Mouse (Mus musculus): ENCODE measurements around the gene Krr1. TPM values are rescaled to one million over a fixed set of nuclear protein-coding genes. Genes with fewer than 3 reads are reported as not detected.
A peak's percentile ranks its signal among the peaks of the same experiment; 100 is the strongest.

Gene Krr1
- polyA plus RNA-seq (2015; fragmentation: Nextera tagmentation; extraction: Ambion mirVana), result 32.3 and 35.7 TPM in 2 replicates

GRCm38 (mm10) chr10:111972542-111973361, at the start of gene Krr1:
Gene Krr1 (plus strand): TSS chr10:111972664.
- no peaks in the 10 kb centered on the region for H3K9me3 ChIP-seq (ENCODE audit: control insufficient read depth, low read length)
- peaks cover 6% of the 10 kb centered on the region for H3K4me1 ChIP-seq (ENCODE audit: control insufficient read depth, insufficient read depth, low read length)
- H3K4me3 ChIP-seq (ENCODE audit: low read length), result peak within 1 kb of the TSS; percentile 92
- H3K36me3 ChIP-seq (ENCODE audit: control insufficient read depth, insufficient read depth, low read length), result 0 out of 2 replicates have a peak, but pooled peaks cover 8% of the 10 kb centered on the region
- H3K9ac ChIP-seq (ENCODE audit: low read depth, low read length), result peak within 1 kb of the TSS; percentile 91
- peak; percentile 99 for ATAC-seq
- H3K27me3 ChIP-seq (replicated peaks; ENCODE audit: control insufficient read depth, insufficient read depth, low read length), result no peaks in the 10 kb centered on the region
- H3K4me2 ChIP-seq (ENCODE audit: low read depth, low read length), result peak within 1 kb of the TSS; percentile 80
- peak within 1 kb of the TSS; percentile 57; the same call in 1 of the 2 replicates for H3K27ac ChIP-seq (ENCODE audit: low read length)
- WGBS, result under 1% methylated on average over 51 of the region's 51 CpGs

- no peaks in the 10 kb centered on the region for H3K27me3 ChIP-seq (replicated peaks; ENCODE audit: control insufficient read depth, insufficient read depth, low read length)
- H3K4me1 ChIP-seq (ENCODE audit: control insufficient read depth, insufficient read depth, low read length), result no peaks in the 10 kb centered on the region
- no peaks in the 10 kb centered on the region for H3K36me3 ChIP-seq (ENCODE audit: control insufficient read depth, insufficient read depth, low read length)
- no peak overlapping the region for H3K4me2 ChIP-seq (ENCODE audit: low read depth, low read length)
- no peak overlapping the region for H3K4me3 ChIP-seq (ENCODE audit: low read length)
- 56% methylated on average over 4 of the region's 4 CpGs for WGBS
- peak; percentile 81 for ATAC-seq
- H3K9me3 ChIP-seq (ENCODE audit: control insufficient read depth, low read length), result no peaks in the 10 kb centered on the region
- no peak overlapping the region for H3K27ac ChIP-seq (ENCODE audit: low read length)
- H3K9ac ChIP-seq (ENCODE audit: low read depth, low read length), result no peak overlapping the region
Measured at GRCm38 (mm10) chr10:111923503-111924135, 48.8 kb upstream of the Krr1 start.

GRCm38 (mm10) chr10:111924141-111924540, 48.3 kb upstream of the Krr1 start:
- WGBS, result 51% methylated on average over 3 of the region's 3 CpGs
- no peak overlapping the region for H3K4me2 ChIP-seq (ENCODE audit: low read depth, low read length)
- no peaks in the 10 kb centered on the region for H3K27me3 ChIP-seq (replicated peaks; ENCODE audit: control insufficient read depth, insufficient read depth, low read length)
- H3K27ac ChIP-seq (ENCODE audit: low read length), result peak overlapping the region; percentile 38; the same call in 1 of the 2 replicates
- no peaks in the 10 kb centered on the region for H3K36me3 ChIP-seq (ENCODE audit: control insufficient read depth, insufficient read depth, low read length)
- H3K9ac ChIP-seq (ENCODE audit: low read depth, low read length), result no peak overlapping the region
- no peaks in the 10 kb centered on the region for H3K4me1 ChIP-seq (ENCODE audit: control insufficient read depth, insufficient read depth, low read length)
- H3K4me3 ChIP-seq (ENCODE audit: low read length), result no peak overlapping the region
- ATAC-seq, result peak; percentile 78
- no peaks in the 10 kb centered on the region for H3K9me3 ChIP-seq (ENCODE audit: control insufficient read depth, low read length)

- H3K9me3 ChIP-seq (ENCODE audit: control insufficient read depth, low read length), result no peaks in the 10 kb centered on the region
- H3K27ac ChIP-seq (ENCODE audit: low read length), result no peak overlapping the region
- H3K36me3 ChIP-seq (ENCODE audit: control insufficient read depth, insufficient read depth, low read length), result no peaks in the 10 kb centered on the region
- peak overlapping the region; percentile 24; the same call in 1 of the 2 replicates for H3K4me2 ChIP-seq (ENCODE audit: low read depth, low read length)
- H3K4me3 ChIP-seq (ENCODE audit: low read length), result no peak overlapping the region
- no peaks in the 10 kb centered on the region for H3K27me3 ChIP-seq (replicated peaks; ENCODE audit: control insufficient read depth, insufficient read depth, low read length)
- H3K4me1 ChIP-seq (ENCODE audit: control insufficient read depth, insufficient read depth, low read length), result no peaks in the 10 kb centered on the region
- no peak overlapping the region for H3K9ac ChIP-seq (ENCODE audit: low read depth, low read length)
- 43% methylated on average over 12 of the region's 12 CpGs for WGBS
- ATAC-seq, result no peak
Measured at GRCm38 (mm10) chr10:111924716-111925488, 47.6 kb upstream of the Krr1 start.

GRCm38 (mm10) chr10:111925489-111925860, 47.0 kb upstream of the Krr1 start:
- Histone ChIP-seq H3K27ac (ENCODE audit: low read length) (no peak overlapping the region), H3K4me3 (ENCODE audit: low read length) (no peak overlapping the region), H3K9me3 (ENCODE audit: control insufficient read depth, low read length) (no peaks in the 10 kb centered on the region), H3K4me2 (ENCODE audit: low read depth, low read length) (peak overlapping the region; percentile 24; the same call in 1 of the 2 replicates), H3K36me3 (ENCODE audit: control insufficient read depth, insufficient read depth, low read length) (no peaks in the 10 kb centered on the region), H3K27me3 (replicated peaks; ENCODE audit: control insufficient read depth, insufficient read depth, low read length) (no peaks in the 10 kb centered on the region), H3K4me1 (ENCODE audit: control insufficient read depth, insufficient read depth, low read length) (no peaks in the 10 kb centered on the region), H3K9ac (ENCODE audit: low read depth, low read length) (no peak overlapping the region)
- peak; percentile 66 for ATAC-seq
- 4% methylated on average over 10 of the region's 10 CpGs for WGBS

- Histone ChIP-seq H3K4me3 (ENCODE audit: low read length) (no peak overlapping the region), H3K27me3 (replicated peaks; ENCODE audit: control insufficient read depth, insufficient read depth, low read length) (no peaks in the 10 kb centered on the region), H3K4me1 (ENCODE audit: control insufficient read depth, insufficient read depth, low read length) (peaks cover 5% of the 10 kb centered on the region), H3K4me2 (ENCODE audit: low read depth, low read length) (no peak overlapping the region), H3K27ac (ENCODE audit: low read length) (no peak overlapping the region), H3K9ac (ENCODE audit: low read depth, low read length) (no peak overlapping the region), H3K9me3 (ENCODE audit: control insufficient read depth, low read length) (no peaks in the 10 kb centered on the region), H3K36me3 (ENCODE audit: control insufficient read depth, insufficient read depth, low read length) (no peaks in the 10 kb centered on the region)
- WGBS, result 60% methylated on average over 11 of the region's 11 CpGs
- no peak for ATAC-seq
Measured at GRCm38 (mm10) chr10:111932621-111933345, 39.7 kb upstream of the Krr1 start.

GRCm38 (mm10) chr10:111935207-111935606, 37.3 kb upstream of the Krr1 start:
- H3K9ac ChIP-seq (ENCODE audit: low read depth, low read length), result no peak overlapping the region
- peaks cover 5% of the 10 kb centered on the region for H3K4me1 ChIP-seq (ENCODE audit: control insufficient read depth, insufficient read depth, low read length)
- no peak overlapping the region for H3K27ac ChIP-seq (ENCODE audit: low read length)
- H3K27me3 ChIP-seq (replicated peaks; ENCODE audit: control insufficient read depth, insufficient read depth, low read length), result no peaks in the 10 kb centered on the region
- ATAC-seq, result no peak
- 72% methylated on average over 2 of the region's 2 CpGs for WGBS
- no peaks in the 10 kb centered on the region for H3K9me3 ChIP-seq (ENCODE audit: control insufficient read depth, low read length)
- no peak overlapping the region for H3K4me3 ChIP-seq (ENCODE audit: low read length)
- no peaks in the 10 kb centered on the region for H3K36me3 ChIP-seq (ENCODE audit: control insufficient read depth, insufficient read depth, low read length)
- H3K4me2 ChIP-seq (ENCODE audit: low read depth, low read length), result no peak overlapping the region

- no peaks in the 10 kb centered on the region for H3K36me3 ChIP-seq (ENCODE audit: control insufficient read depth, insufficient read depth, low read length)
- no peak overlapping the region for H3K4me3 ChIP-seq (ENCODE audit: low read length)
- H3K9ac ChIP-seq (ENCODE audit: low read depth, low read length), result no peak overlapping the region
- H3K27ac ChIP-seq (ENCODE audit: low read length), result no peak overlapping the region
- H3K9me3 ChIP-seq (ENCODE audit: control insufficient read depth, low read length), result no peaks in the 10 kb centered on the region
- no peak for ATAC-seq
- H3K4me2 ChIP-seq (ENCODE audit: low read depth, low read length), result no peak overlapping the region
- H3K27me3 ChIP-seq (replicated peaks; ENCODE audit: control insufficient read depth, insufficient read depth, low read length), result no peaks in the 10 kb centered on the region
- H3K4me1 ChIP-seq (ENCODE audit: control insufficient read depth, insufficient read depth, low read length), result peaks cover 5% of the 10 kb centered on the region
- 85% methylated on average over 4 of the region's 4 CpGs for WGBS
Measured at GRCm38 (mm10) chr10:111936021-111936420, 36.4 kb upstream of the Krr1 start.
